Mouse (Mus musculus): ENCODE measurements around the gene Grik2.
"Not testable (repeated sequence)": the region's sequence is repeated elsewhere in the genome, so short reads cannot be mapped to it uniquely, and the experiment has no call there.

Gene Grik2

GRCm38 (mm10) chr10:49322413-49322812 lies 466.2 kb downstream of the Grik2 start:
- DNase-seq (ENCODE audit: low spot score): no peak

- no peak for DNase-seq (ENCODE audit: low spot score)
Observed at GRCm38 (mm10) chr10:49319880-49320279, 468.7 kb downstream of the Grik2 start.

DNA sequence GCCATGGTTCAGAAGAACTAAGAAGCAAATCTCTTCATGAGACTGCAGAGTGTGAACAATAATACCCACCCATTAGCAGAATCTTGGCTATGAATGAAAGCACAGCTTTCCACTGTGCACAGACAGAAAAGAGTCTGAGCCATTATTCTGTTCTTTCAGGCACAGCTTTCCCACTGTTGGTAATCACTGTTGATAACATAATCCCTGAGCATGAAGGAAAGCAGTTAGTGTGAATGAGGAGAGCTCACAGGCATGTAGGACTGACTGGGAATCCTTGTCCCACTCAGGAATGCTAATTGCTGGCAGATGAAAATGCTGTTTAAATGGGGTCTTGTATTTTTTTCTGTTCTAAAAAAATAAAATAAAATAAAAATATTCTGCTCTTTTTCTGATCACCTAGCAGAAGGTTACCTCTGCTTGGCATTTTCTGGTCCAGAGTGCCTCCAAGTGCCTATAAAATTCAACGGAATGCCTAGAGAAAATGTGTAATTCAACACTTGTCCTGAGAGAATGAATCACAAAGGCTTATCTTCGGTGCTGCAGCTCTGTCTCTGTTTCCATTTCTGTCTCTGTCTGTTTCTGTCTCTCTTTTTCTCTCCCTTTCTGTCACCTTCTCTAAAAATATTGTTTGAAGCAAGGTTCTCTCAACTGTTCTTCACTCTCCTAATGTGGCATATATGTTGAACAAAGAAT lies 532.2 kb downstream of the Grik2 start:
- DNase-seq (ENCODE audit: low spot score): no peak

- DNase-seq (ENCODE audit: low spot score): not testable (repeated sequence)
Observed at GRCm38 (mm10) chr10:49237356-49237755, 551.2 kb downstream of the Grik2 start.

GRCm38 (mm10) chr10:49236844-49237243 lies 551.7 kb downstream of the Grik2 start:
- DNase-seq (ENCODE audit: low spot score): not testable (repeated sequence)

DNA sequence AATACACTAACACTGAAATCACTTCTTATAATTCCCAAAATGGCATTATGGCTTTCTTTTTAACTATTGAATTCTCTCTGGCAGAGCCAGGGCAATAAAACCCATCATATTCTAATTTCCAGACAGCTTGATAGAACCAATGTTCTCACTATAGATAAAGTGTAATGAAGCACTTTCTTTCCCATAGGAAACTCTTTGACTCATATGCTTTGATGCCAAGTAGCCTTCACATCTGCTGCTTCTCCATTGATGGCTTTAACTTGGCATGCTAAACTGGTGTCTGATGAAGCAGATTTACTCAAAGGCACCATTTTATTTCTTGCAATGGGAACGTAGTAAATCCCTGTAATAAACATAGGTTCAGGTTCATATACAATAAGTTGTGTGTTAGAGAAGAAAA lies 568.5 kb downstream of the Grik2 start:
- DNase-seq (ENCODE audit: low spot score): no peak

DNA sequence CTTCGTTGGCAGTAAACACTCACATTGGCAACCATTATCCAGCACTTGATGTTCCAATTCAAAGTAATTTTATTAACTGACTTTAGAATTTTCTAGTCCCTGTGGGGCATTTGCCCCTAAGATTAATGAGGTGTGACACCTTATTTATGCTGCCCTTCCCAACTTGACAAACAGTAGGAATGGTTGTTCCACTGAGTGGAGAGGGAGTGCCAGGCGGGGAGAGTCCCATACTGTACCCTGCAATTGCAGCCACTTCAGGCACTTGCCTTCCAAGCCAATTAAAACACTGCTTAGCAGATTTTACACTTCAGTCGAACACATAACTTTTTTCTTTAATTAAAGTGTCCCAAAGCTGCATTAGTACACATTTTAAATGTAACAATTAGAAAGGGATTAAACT lies 568.9 kb downstream of the Grik2 start:
- DNase-seq (ENCODE audit: low spot score): no peak

GRCm38 (mm10) chr10:49191773-49192371 lies 596.7 kb downstream of the Grik2 start:
- no peak for DNase-seq (ENCODE audit: low spot score)

DNA sequence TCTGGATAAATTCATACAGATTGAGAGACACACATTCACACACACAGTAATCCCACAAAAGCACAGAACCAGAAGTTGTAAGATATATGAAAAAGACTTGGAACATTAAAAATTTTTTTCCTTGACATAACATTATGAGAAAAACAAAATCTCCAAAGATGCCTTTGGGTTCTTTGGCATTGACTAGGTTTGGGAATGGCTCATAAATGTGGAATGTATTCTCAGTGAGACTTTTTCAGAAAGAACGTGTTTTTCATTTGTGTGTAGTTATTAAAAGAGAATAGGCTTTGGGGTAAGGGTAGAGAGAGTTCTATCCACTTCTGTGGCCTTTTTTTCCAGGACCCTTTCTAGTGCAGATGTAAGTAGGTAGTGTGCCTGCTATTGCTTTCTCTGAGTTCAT lies 597.3 kb downstream of the Grik2 start:
- DNase-seq (ENCODE audit: low spot score): no peak

- DNase-seq (ENCODE audit: low spot score): no peak
Observed at GRCm38 (mm10) chr10:49154134-49154533, 634.4 kb downstream of the Grik2 start.

- not testable (repeated sequence) for DNase-seq (ENCODE audit: low spot score)
Observed at GRCm38 (mm10) chr10:49151496-49151895, 637.1 kb downstream of the Grik2 start.

DNA sequence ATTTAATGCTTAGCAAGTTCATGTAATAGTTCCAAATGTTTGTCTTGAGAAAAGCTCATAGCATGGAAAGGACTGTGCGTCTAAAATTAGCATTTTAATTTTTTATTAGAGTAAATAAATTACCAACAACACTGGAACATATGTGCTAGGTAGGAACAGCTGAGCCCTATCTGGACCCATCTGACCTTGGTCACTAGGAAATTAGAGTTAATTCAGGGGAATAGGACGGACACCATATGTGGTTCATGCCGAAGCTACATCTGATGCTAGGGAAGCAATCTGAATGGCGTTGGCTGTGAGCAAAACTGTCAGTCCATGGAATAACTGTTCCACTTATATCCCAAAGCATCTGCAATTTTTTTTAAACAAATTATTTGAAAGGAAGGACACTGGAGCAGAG lies 638.9 kb downstream of the Grik2 start:
- DNase-seq (ENCODE audit: low spot score): no peak

GRCm38 (mm10) chr10:49142658-49143057 lies 645.9 kb downstream of the Grik2 start:
- DNase-seq (ENCODE audit: low spot score): no peak

GRCm38 (mm10) chr10:49136816-49137215 lies 651.8 kb downstream of the Grik2 start:
- DNase-seq (ENCODE audit: low spot score): no peak

- no peak for DNase-seq (ENCODE audit: low spot score)
Observed at GRCm38 (mm10) chr10:49131311-49131710, 657.3 kb downstream of the Grik2 start.

- no peak for DNase-seq (ENCODE audit: low spot score)
Observed at GRCm38 (mm10) chr10:49050339-49050738, 738.2 kb downstream of the Grik2 start.

- no peak for DNase-seq (ENCODE audit: low spot score)
Observed at GRCm38 (mm10) chr10:49049391-49049790, 739.2 kb downstream of the Grik2 start.

Data from testis, postnatal 10 days (tissue).